Mouse (Mus musculus): Measurements from ENCODE around the gene Hipk3. TPM values are rescaled to one million over a fixed set of nuclear protein-coding genes. Genes with fewer than 3 reads are reported as not detected.

Gene Hipk3
- polyA plus RNA-seq, 1 experiment from 2014 or later: 6.1 TPM

- no peaks in the 10 kb centered on the region for H3K36me3 ChIP-seq (ENCODE audit: control insufficient read depth, insufficient read depth, low read length)
- H3K4me1 ChIP-seq (ENCODE audit: control insufficient read depth, insufficient read depth, low read depth, low read length): peaks cover 4% of the 10 kb centered on the region
- no peaks in the 10 kb centered on the region for H3K27me3 ChIP-seq (replicated peaks; ENCODE audit: control insufficient read depth, insufficient read depth, low read length)
- H3K4me2 ChIP-seq (ENCODE audit: low read length): no peak overlapping the region
- H3K27ac ChIP-seq (ENCODE audit: low read depth, low read length): no peak overlapping the region
- ATAC-seq: no peak
- H3K4me3 ChIP-seq (ENCODE audit: low read length): no peak overlapping the region
- 67% methylated on average over 4 of the region's 4 CpGs for WGBS
- no peaks in the 10 kb centered on the region for H3K9me3 ChIP-seq (ENCODE audit: control insufficient read depth, low read length)
- no peak overlapping the region for H3K9ac ChIP-seq (ENCODE audit: low read depth, low read length)
Observed at GRCm38 (mm10) chr2:104497771-104498170, 3.5 kb upstream of the Hipk3 start.

DNA sequence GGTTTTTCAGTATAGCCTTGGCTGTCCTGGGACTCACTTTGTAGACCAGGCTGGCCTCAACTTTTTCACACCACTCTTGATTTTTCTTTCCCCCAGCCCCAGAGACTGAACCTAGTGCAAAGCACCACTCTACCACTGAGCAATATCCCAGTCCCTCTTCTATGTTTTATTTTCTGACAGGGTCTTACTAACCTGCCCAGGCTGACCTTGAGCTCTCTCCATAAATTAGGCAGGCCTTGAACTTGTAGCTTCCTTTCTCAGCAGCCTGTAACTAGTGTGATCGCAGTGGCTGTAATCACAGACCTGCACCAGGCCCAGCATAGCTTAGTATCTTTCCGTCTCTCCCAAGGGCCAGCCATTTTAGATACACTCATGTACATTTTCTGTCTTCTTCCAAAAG is 3.0 kb upstream of the Hipk3 start:
- Histone ChIP-seq H3K4me1 (ENCODE audit: control insufficient read depth, insufficient read depth, low read depth, low read length) (peaks cover 4% of the 10 kb centered on the region), H3K9ac (ENCODE audit: low read depth, low read length) (no peak overlapping the region), H3K4me2 (ENCODE audit: low read length) (no peak overlapping the region), H3K27me3 (replicated peaks; ENCODE audit: control insufficient read depth, insufficient read depth, low read length) (no peaks in the 10 kb centered on the region), H3K27ac (ENCODE audit: low read depth, low read length) (no peak overlapping the region), H3K9me3 (ENCODE audit: control insufficient read depth, low read length) (no peaks in the 10 kb centered on the region), H3K36me3 (ENCODE audit: control insufficient read depth, insufficient read depth, low read length) (no peaks in the 10 kb centered on the region), H3K4me3 (ENCODE audit: low read length) (no peak overlapping the region)
- no peak for ATAC-seq
- 90% methylated on average over 2 of the region's 2 CpGs for WGBS

DNA sequence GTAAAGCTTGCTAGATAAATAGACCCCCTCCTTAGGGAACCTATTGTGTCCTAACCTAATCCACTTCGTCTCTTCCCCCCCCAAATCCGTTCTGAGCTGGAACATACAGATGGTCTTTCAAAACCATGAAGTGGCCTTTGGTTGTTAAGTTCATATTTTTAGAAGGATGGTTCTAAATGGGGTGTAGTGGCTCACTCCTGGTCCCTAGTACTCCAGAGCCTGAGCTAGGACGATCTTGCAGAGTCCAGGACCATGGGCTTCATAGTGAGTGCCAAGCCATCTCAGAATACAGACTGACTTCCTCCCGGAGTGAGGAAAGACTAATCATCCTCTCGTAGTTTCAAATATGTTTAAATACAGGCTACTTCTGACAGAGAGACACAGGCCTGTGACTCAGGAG is 2.0 kb upstream of the Hipk3 start:
- Histone ChIP-seq H3K27ac (ENCODE audit: low read depth, low read length) (no peak overlapping the region), H3K9me3 (ENCODE audit: control insufficient read depth, low read length) (no peaks in the 10 kb centered on the region), H3K9ac (ENCODE audit: low read depth, low read length) (no peak overlapping the region), H3K36me3 (ENCODE audit: control insufficient read depth, insufficient read depth, low read length) (no peaks in the 10 kb centered on the region), H3K27me3 (replicated peaks; ENCODE audit: control insufficient read depth, insufficient read depth, low read length) (no peaks in the 10 kb centered on the region), H3K4me3 (ENCODE audit: low read length) (no peak overlapping the region), H3K4me2 (ENCODE audit: low read length) (no peak overlapping the region), H3K4me1 (ENCODE audit: control insufficient read depth, insufficient read depth, low read depth, low read length) (peaks cover 6% of the 10 kb centered on the region)
- ATAC-seq: no peak
- WGBS: 63% methylated on average over 5 of the region's 5 CpGs

DNA sequence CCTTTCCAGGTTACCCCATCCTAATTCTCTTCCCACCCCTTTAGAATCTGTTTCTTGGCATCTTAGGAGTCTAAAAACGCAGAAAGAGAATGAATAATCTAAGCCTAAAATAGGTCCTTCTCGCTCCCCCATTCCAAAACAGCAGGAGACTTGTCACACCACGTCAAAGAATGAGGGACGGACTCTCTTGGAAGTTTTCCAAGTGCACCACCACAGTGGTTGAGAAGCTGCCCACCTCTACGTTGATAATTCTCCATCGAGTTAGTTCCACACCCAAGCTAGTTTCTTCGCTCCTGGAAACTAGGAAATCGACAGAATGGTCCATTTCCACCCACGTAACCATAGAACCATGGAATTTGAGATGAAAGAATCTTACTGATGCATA is 547 bp upstream of the Hipk3 start:
- Histone ChIP-seq H3K9ac (ENCODE audit: low read depth, low read length) (peak overlapping the region; percentile 99), H3K9me3 (ENCODE audit: control insufficient read depth, low read length) (no peaks in the 10 kb centered on the region), H3K4me3 (ENCODE audit: low read length) (peak overlapping the region; percentile 95), H3K27me3 (replicated peaks; ENCODE audit: control insufficient read depth, insufficient read depth, low read length) (no peaks in the 10 kb centered on the region), H3K4me1 (ENCODE audit: control insufficient read depth, insufficient read depth, low read depth, low read length) (peaks cover 9% of the 10 kb centered on the region), H3K27ac (ENCODE audit: low read depth, low read length) (peak overlapping the region; percentile 98), H3K4me2 (ENCODE audit: low read length) (peak overlapping the region; percentile 71), H3K36me3 (ENCODE audit: control insufficient read depth, insufficient read depth, low read length) (no peaks in the 10 kb centered on the region)
- ATAC-seq: no peak
- 13% methylated on average over 9 of the region's 9 CpGs for WGBS

DNA sequence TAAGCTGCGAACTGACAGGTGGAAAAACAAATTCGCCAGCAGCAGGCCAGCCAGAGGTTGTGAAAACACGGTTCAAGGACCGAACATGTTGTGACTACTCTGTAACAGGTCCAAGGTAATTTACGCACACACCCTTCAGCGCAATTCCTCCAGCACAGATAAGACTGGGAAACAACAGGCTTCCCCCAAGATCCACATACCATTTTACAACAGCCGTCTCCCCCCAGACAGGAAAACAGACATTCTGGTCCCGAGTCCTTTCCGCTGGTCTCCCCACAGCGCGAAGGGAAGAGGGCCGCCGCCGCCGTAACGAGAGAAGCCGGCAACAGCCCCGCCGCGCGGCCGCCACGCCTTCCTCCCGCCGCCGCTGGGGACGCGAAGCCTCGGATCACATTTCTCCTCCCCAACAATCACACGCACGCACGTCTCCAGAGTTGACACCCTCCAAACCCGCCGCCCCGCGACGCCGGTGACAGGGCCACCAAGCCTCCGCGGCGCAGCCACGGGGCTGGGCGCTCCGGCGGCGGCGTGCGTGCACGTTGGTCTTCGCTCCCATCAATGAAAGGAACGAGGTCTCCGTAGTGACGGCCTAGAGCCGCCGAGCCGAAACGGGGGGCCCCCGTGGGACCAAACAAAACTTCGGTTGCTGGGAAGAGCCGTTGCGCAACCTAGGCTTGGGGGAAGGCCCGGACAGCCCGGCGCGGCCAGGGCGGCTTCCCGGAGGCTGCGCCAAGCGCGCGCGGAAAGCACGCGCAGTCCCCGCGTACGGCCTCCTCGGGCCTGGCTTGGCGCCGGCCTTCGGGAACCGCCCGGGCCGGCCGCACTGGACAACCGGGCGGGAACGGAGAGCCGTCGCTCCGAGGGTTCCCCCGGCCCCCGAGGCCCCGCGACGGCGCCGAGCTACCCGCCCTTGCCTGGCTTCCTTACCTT is 960 bp downstream of the Hipk3 start:
- peaks cover 9% of the 10 kb centered on the region for H3K4me1 ChIP-seq (ENCODE audit: control insufficient read depth, insufficient read depth, low read depth, low read length)

GRCm38 (mm10) chr2:104491221-104491795 is 2.9 kb downstream of the Hipk3 start:
- Histone ChIP-seq H3K36me3 (ENCODE audit: control insufficient read depth, insufficient read depth, low read length) (no peaks in the 10 kb centered on the region), H3K4me1 (ENCODE audit: control insufficient read depth, insufficient read depth, low read depth, low read length) (peaks cover 9% of the 10 kb centered on the region), H3K9me3 (ENCODE audit: control insufficient read depth, low read length) (no peaks in the 10 kb centered on the region), H3K27me3 (replicated peaks; ENCODE audit: control insufficient read depth, insufficient read depth, low read length) (no peaks in the 10 kb centered on the region), H3K9ac (ENCODE audit: low read depth, low read length) (no peak overlapping the region), H3K27ac (ENCODE audit: low read depth, low read length) (no peak overlapping the region), H3K4me3 (ENCODE audit: low read length) (no peak overlapping the region), H3K4me2 (ENCODE audit: low read length) (peak overlapping the region; percentile 24; the same call in 1 of the 2 replicates)
- 40% methylated on average over 2 of the region's 2 CpGs for WGBS
- ATAC-seq: no peak

More for the DNA sequence above, 960 bp downstream of the Hipk3 start:
- H3K27me3 ChIP-seq (replicated peaks; ENCODE audit: control insufficient read depth, insufficient read depth, low read length): no peaks in the 10 kb centered on the region
- peak overlapping the region; percentile 99 for H3K9ac ChIP-seq (ENCODE audit: low read depth, low read length)
- H3K9me3 ChIP-seq (ENCODE audit: control insufficient read depth, low read length): no peaks in the 10 kb centered on the region
- H3K4me3 ChIP-seq (ENCODE audit: low read length): peak overlapping the region; percentile 95
- no peaks in the 10 kb centered on the region for H3K36me3 ChIP-seq (ENCODE audit: control insufficient read depth, insufficient read depth, low read length)
- peak overlapping the region; percentile 98 for H3K27ac ChIP-seq (ENCODE audit: low read depth, low read length)
- under 1% methylated on average over 70 of the region's 99 CpGs for WGBS
- ATAC-seq: peak; percentile 78
- H3K4me2 ChIP-seq (ENCODE audit: low read length): peak overlapping the region; percentile 71

GRCm38 (mm10) chr2:104490761-104491160 is 3.5 kb downstream of the Hipk3 start:
- Histone ChIP-seq H3K36me3 (ENCODE audit: control insufficient read depth, insufficient read depth, low read length) (no peaks in the 10 kb centered on the region), H3K27ac (ENCODE audit: low read depth, low read length) (no peak overlapping the region), H3K4me3 (ENCODE audit: low read length) (no peak overlapping the region), H3K4me1 (ENCODE audit: control insufficient read depth, insufficient read depth, low read depth, low read length) (peaks cover 9% of the 10 kb centered on the region), H3K27me3 (replicated peaks; ENCODE audit: control insufficient read depth, insufficient read depth, low read length) (no peaks in the 10 kb centered on the region), H3K9ac (ENCODE audit: low read depth, low read length) (no peak overlapping the region), H3K4me2 (ENCODE audit: low read length) (no peak overlapping the region), H3K9me3 (ENCODE audit: control insufficient read depth, low read length) (no peaks in the 10 kb centered on the region)
- ATAC-seq: no peak
- WGBS: 70% methylated on average over 2 of the region's 2 CpGs

GRCm38 (mm10) chr2:104489851-104490250 is 4.4 kb downstream of the Hipk3 start:
- no peak overlapping the region for H3K4me3 ChIP-seq (ENCODE audit: low read length)
- H3K9me3 ChIP-seq (ENCODE audit: control insufficient read depth, low read length): no peaks in the 10 kb centered on the region
- no peak overlapping the region for H3K9ac ChIP-seq (ENCODE audit: low read depth, low read length)
- ATAC-seq: no peak
- H3K4me2 ChIP-seq (ENCODE audit: low read length): no peak overlapping the region
- H3K27ac ChIP-seq (ENCODE audit: low read depth, low read length): no peak overlapping the region
- H3K27me3 ChIP-seq (replicated peaks; ENCODE audit: control insufficient read depth, insufficient read depth, low read length): no peaks in the 10 kb centered on the region
- no peaks in the 10 kb centered on the region for H3K36me3 ChIP-seq (ENCODE audit: control insufficient read depth, insufficient read depth, low read length)
- 90% methylated on average over 2 of the region's 2 CpGs for WGBS
- peaks cover 7% of the 10 kb centered on the region for H3K4me1 ChIP-seq (ENCODE audit: control insufficient read depth, insufficient read depth, low read depth, low read length)

GRCm38 (mm10) chr2:104484438-104484837 is 9.8 kb downstream of the Hipk3 start:
- peak; percentile 40 for ATAC-seq
- Histone ChIP-seq H3K27ac (ENCODE audit: low read depth, low read length) (no peak overlapping the region), H3K9me3 (ENCODE audit: control insufficient read depth, low read length) (no peaks in the 10 kb centered on the region), H3K36me3 (ENCODE audit: control insufficient read depth, insufficient read depth, low read length) (no peaks in the 10 kb centered on the region), H3K4me3 (ENCODE audit: low read length) (no peak overlapping the region), H3K27me3 (replicated peaks; ENCODE audit: control insufficient read depth, insufficient read depth, low read length) (no peaks in the 10 kb centered on the region), H3K9ac (ENCODE audit: low read depth, low read length) (no peak overlapping the region), H3K4me2 (ENCODE audit: low read length) (no peak overlapping the region), H3K4me1 (ENCODE audit: control insufficient read depth, insufficient read depth, low read depth, low read length) (no peaks in the 10 kb centered on the region)
- 58% methylated on average over 5 of the region's 5 CpGs for WGBS

Measured in hindbrain, embryonic 16.5 days (tissue).